Mouse (Mus musculus) central nervous system, embryonic 14 days (tissue): ENCODE results near the gene Upk1a. TPM values are rescaled to one million over a fixed set of nuclear protein-coding genes. Genes with fewer than 3 reads are reported as not detected.

Source experiments
- polyA plus RNA-seq: library from polyadenylated mRNA; depleted of rRNA; stranded (reverse); fragments of >200 nt; gene quantifications from 2 replicates; pipeline ENCODE4 v1.2.3, GENCODE M21; 2012; rRNA removed

Upk1a gene
- polyA plus RNA-seq, result 2.3 and 2.6 TPM in 2 replicates

GRCm38 (mm10) chr7:30612654-30613402 lies at the start of gene Upk1a:
TSS of gene Upk1a (minus strand) at chr7:30612847.

DNA sequence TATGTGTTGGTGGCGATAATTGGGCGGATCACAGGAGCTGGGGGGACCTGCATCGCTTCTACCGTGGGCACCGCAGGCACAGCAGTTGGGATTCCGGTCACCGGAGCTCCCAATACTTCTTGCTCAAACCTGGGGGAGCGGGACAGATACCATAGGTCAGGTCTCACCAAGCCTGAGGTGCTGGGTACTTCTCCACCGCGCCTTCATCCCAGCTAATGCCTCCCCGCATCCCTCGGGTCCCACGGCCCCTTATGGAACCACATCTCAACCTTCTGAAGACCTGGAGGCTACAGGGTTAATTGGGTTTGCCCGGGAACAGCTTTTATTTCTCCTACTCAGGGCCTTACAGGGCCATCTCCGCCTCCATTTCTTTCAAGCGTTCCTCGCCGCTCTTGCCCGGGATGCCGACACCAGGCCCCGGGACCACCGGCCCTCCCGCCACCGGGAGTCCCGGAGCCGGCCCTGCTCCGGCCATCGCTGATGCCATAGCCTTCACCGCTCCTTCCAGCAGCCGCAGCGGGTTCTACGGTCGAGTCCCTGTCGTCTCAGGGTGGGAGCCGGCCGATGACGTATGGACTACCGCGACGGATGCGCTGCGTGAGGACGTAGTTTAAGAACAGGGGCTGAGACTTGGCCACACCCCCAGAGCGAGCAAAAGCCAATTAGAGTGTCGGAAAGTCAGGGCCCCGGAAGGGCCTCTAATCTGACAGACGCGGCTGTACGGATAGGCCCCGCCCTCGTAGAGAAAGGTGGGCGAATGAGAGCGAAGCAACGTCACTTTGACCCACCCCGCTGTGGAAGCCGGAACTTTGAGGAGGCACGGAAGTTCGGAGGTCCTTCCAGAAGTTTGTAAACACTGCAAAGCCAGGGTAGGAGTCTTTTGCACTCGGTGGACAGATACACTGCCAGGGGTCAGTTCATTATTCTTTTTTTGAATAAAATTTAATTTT lies 37.2 kb upstream of the Upk1a start, which contains the start of gene Rbm42:
Rbm42 (minus strand) TSS at position 727 of the 950 bp plus-strand sequence.

GRCm38 (mm10) chr7:30635752-30636151 lies 23.1 kb upstream of the Upk1a start, which contains the start of gene Etv2:
TSS of gene Etv2 (minus strand) at chr7:30635852.

GRCm38 (mm10) chr7:30625530-30626384 lies 13.1 kb upstream of the Upk1a start, which contains the start of gene Cox6b1:
TSS of gene Cox6b1 (minus strand) at chr7:30626151.

DNA sequence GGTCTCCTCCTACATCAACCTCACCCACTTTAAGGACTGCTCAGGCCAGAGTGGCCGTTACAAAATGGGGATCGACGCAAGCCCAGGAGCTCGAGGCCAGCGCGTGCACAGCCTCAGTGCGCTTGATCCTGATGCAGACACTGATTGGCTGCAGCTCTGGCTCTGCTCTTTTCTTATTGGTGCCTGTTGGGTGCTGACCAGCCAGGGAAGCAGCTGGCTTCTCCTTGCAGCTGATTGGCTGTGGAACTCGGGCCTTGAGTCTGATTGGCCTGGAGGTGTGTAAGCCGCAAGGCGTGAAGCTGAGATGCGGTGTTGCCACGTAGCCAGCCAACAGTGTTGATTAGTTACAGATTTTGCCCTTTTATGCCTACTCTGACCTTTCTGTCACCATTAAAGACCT lies 13.9 kb downstream of the Upk1a start, which contains the start of gene Zbtb32:
Zbtb32 (minus strand) TSS at position 124 of the 400 bp plus-strand sequence.

GRCm38 (mm10) chr7:30588676-30589434 lies 23.8 kb downstream of the Upk1a start, which contains the start of gene Kmt2b:
TSS of gene Kmt2b (minus strand) at chr7:30588726.

GRCm38 (mm10) chr7:30564970-30565571 lies 47.6 kb downstream of the Upk1a start, which contains the start of gene Igflr1:
TSS of gene Igflr1 (plus strand) at chr7:30565427.

DNA sequence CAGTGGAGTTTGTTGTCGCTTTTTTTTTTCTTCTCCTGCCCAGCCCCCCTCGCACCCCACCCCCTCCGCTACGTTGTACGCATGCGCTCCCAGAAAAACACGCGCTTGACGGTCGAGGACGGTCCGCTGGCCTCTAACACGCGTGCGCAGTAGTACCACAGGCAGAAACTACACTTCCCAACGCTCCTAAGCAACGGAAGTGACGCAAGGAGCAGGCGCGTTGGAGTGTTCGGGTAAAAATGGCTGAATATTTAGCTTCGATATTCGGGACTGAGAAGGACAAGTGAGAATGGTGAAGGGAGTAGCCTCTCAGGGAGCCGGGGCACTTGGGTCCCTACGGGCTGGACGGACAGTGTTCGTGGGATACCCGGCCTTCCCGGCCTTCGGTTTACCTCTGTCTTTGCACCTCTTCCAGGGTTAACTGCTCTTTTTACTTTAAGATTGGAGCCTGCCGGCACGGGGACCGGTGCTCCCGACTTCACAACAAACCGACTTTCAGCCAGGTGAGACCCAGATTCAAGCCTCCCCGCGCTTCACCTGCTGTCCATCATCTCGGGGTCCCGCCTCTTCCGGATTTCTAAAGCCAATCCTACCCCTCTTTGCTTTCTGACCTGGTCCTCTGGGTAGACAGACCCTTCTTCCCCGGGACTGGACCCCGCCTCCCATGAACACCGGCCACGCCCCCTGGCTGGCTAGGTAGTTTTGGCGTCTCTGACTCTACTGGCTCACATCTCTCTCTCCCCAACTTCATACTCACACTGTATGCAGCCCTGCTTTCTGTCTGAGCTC lies 49.3 kb downstream of the Upk1a start, which contains the start of the genes U2af1l4, Gm49396 and Psenen:
U2af1l4 (plus strand) TSS at position 185 of the 789 bp plus-strand sequence.
Gm49396 (plus strand) TSS at position 228 of the 789 bp plus-strand sequence.
Psenen (minus strand) TSS at position 511 of the 789 bp plus-strand sequence.

GRCm38 (mm10) chr7:30559443-30559954 lies 53.1 kb downstream of the Upk1a start, which contains the start of gene Lin37:
TSS of gene Lin37 (minus strand) at chr7:30559838.

Other genes with a start within 250 kb of the Upk1a start
- 28.6 and 28.9 TPM in 2 replicates for gene Tyrobp, start 199.1 kb downstream of the Upk1a start, polyA plus RNA-seq
- gene Hcst, start 193.0 kb downstream of the Upk1a start, polyA plus RNA-seq, result 0.79 and 0.81 TPM in 2 replicates
- gene Nfkbid, start 191.1 kb downstream of the Upk1a start, polyA plus RNA-seq, result 2.7 TPM in 2 replicates
- gene Aplp1, start 167.3 kb downstream of the Upk1a start, polyA plus RNA-seq, result 419 and 440 TPM in 2 replicates
- gene Kirrel2, start 155.2 kb downstream of the Upk1a start, polyA plus RNA-seq, result 1.2 and 1.9 TPM in 2 replicates
- gene Nphs1, start 154.5 kb downstream of the Upk1a start, polyA plus RNA-seq, result 1.2 and 2.2 TPM in 2 replicates
- not detected in 2 replicates for gene Prodh2, start 119.2 kb downstream of the Upk1a start, polyA plus RNA-seq
- gene Arhgap33, start 77.8 kb downstream of the Upk1a start, polyA plus RNA-seq, result 224 and 228 TPM in 2 replicates
- gene Hspb6, start 60.7 kb downstream of the Upk1a start, polyA plus RNA-seq, result 7.7 and 8.1 TPM in 2 replicates
- gene Proser3, start 60.5 kb downstream of the Upk1a start, polyA plus RNA-seq, result 24.6 and 24.9 TPM in 2 replicates
- gene Lin37, start 53.0 kb downstream of the Upk1a start, polyA plus RNA-seq, result 51.4 and 53.4 TPM in 2 replicates
- gene U2af1l4, start 49.5 kb downstream of the Upk1a start, polyA plus RNA-seq, result 90.6 and 105 TPM in 2 replicates
- 6.8 and 8.1 TPM in 2 replicates for gene Gm49396, start 49.5 kb downstream of the Upk1a start, polyA plus RNA-seq
- gene Psenen, start 49.2 kb downstream of the Upk1a start, polyA plus RNA-seq, result 130 and 143 TPM in 2 replicates
- 7.5 and 8.5 TPM in 2 replicates for gene Igflr1, start 47.4 kb downstream of the Upk1a start, polyA plus RNA-seq
- 69.9 and 74.4 TPM in 2 replicates for gene Kmt2b, start 24.1 kb downstream of the Upk1a start, polyA plus RNA-seq
- 0.18 and 0.21 TPM in 2 replicates for gene Zbtb32, start 13.9 kb downstream of the Upk1a start, polyA plus RNA-seq
- gene Cox6b1, start 13.3 kb upstream of the Upk1a start, polyA plus RNA-seq, result 788 and 848 TPM in 2 replicates
- gene Etv2, start 23.0 kb upstream of the Upk1a start, polyA plus RNA-seq, result not detected in 2 replicates
- gene Rbm42, start 37.5 kb upstream of the Upk1a start, polyA plus RNA-seq, result 91.4 and 95.2 TPM in 2 replicates
- 35.7 and 41.2 TPM in 2 replicates for gene Haus5, start 52.1 kb upstream of the Upk1a start, polyA plus RNA-seq
- gene Pmis2, start 58.8 kb upstream of the Upk1a start, polyA plus RNA-seq, result not detected in 2 replicates
- not detected in 2 replicates for gene 2200002J24Rik, start 86.1 kb upstream of the Upk1a start, polyA plus RNA-seq
- 1.4 and 1.6 TPM in 2 replicates for gene Atp4a, start 99.4 kb upstream of the Upk1a start, polyA plus RNA-seq
- gene Tmem147, start 116.7 kb upstream of the Upk1a start, polyA plus RNA-seq, result 182 and 186 TPM in 2 replicates
- 0.09 and 0.11 TPM in 2 replicates for gene Gapdhs, start 130.8 kb upstream of the Upk1a start, polyA plus RNA-seq
- gene Sbsn, start 138.6 kb upstream of the Upk1a start, polyA plus RNA-seq, result 5.6 and 7.5 TPM in 2 replicates
- 0.93 and 11.3 TPM in 2 replicates for gene Dmkn, start 150.9 kb upstream of the Upk1a start, polyA plus RNA-seq
- gene Krtdap, start 175.0 kb upstream of the Upk1a start, polyA plus RNA-seq, result 0.44 and 18.8 TPM in 2 replicates
- gene Ffar2, start 210.9 kb upstream of the Upk1a start, polyA plus RNA-seq, result 0.10 and 0.16 TPM in 2 replicates
- 0.06 TPM in 1 of 2 replicates, not detected in the other for gene Ffar3, start 243.3 kb upstream of the Upk1a start, polyA plus RNA-seq
- gene Ffar1, start 248.7 kb upstream of the Upk1a start, polyA plus RNA-seq, result not detected in 2 replicates